Mouse (Mus musculus): ENCODE data around the gene Dlx4.

The Dlx4 gene

GRCm38 (mm10) chr11:95142258-95142657 is 3.8 kb downstream of the Dlx4 start:
- no peak for DNase-seq

- DNase-seq = no peak
These were observed 6.2 kb downstream of the Dlx4 start for GRCm38 (mm10) chr11:95139871-95140270.

GRCm38 (mm10) chr11:95137281-95137680 is 8.8 kb downstream of the Dlx4 start:
- no peak for DNase-seq

GRCm38 (mm10) chr11:95133321-95133720 is 12.7 kb downstream of the Dlx4 start:
- DNase-seq = peak; percentile 47

- no peak for DNase-seq
These were observed 15.3 kb downstream of the Dlx4 start for GRCm38 (mm10) chr11:95130668-95131252.

GRCm38 (mm10) chr11:95128359-95128758 is 17.7 kb downstream of the Dlx4 start:
- DNase-seq = no peak

- peak; percentile 46 for DNase-seq
These were observed 19.5 kb downstream of the Dlx4 start for GRCm38 (mm10) chr11:95126272-95127245.

- no peak for DNase-seq
These were observed 20.6 kb downstream of the Dlx4 start for GRCm38 (mm10) chr11:95125366-95125948.

GRCm38 (mm10) chr11:95122100-95122489 is 24.0 kb downstream of the Dlx4 start:
- no peak for DNase-seq

GRCm38 (mm10) chr11:95121161-95122099 is 24.6 kb downstream of the Dlx4 start:
- DNase-seq = peak; percentile 39

GRCm38 (mm10) chr11:95120633-95121020 is 25.4 kb downstream of the Dlx4 start:
- no peak for DNase-seq

- no peak for DNase-seq
These were observed 26.0 kb downstream of the Dlx4 start, which contains the start of gene Dlx3 for GRCm38 (mm10) chr11:95119990-95120632. TSS of gene Dlx3 (plus strand) at chr11:95120119.

- peak; percentile 89 for DNase-seq
These were observed 27.6 kb downstream of the Dlx4 start for GRCm38 (mm10) chr11:95118505-95118904.

GRCm38 (mm10) chr11:95117030-95117429 is 29.0 kb downstream of the Dlx4 start:
- DNase-seq = peak; percentile 71

GRCm38 (mm10) chr11:95110081-95110480 is 36.0 kb downstream of the Dlx4 start:
- no peak for DNase-seq

- no peak for DNase-seq
These were observed 37.1 kb downstream of the Dlx4 start for GRCm38 (mm10) chr11:95109000-95109399.

- DNase-seq = peak; percentile 82
These were observed 39.4 kb downstream of the Dlx4 start for GRCm38 (mm10) chr11:95106440-95107236.

- DNase-seq = no peak
These were observed 40.7 kb downstream of the Dlx4 start for GRCm38 (mm10) chr11:95105274-95105874.

- DNase-seq = no peak
These were observed 41.8 kb downstream of the Dlx4 start for GRCm38 (mm10) chr11:95104266-95104665.

GRCm38 (mm10) chr11:95102161-95102904 is 43.7 kb downstream of the Dlx4 start:
- no peak for DNase-seq

Measured in thymus, postnatal 4 days (tissue).